ENCODE assay signal across 25 mouse cellular contexts in the genomic region with DNA sequence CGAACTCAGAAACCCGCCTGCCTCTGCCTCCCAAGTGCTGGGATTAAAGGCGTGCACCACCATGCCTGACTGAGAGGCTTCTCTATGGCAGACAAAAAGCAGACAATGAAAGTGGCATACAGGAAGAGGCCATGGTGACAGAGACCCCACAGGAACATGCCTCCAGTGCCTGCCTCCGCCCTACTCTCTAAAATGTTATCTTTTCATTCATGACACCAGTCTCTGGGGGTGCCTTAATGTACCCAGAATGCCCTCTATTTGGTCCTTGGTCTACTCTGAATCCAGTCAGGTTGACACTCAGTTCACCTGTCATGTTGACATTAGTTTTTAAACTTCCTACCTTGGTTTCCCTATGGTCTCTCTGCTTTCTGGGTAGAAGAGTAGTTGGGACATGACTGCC. TPM values are rescaled to one million over a fixed set of nuclear protein-coding genes. Genes with fewer than 3 reads are reported as not detected.
A peak's percentile ranks its signal among the peaks of the same experiment; 100 is the strongest.
DNase-seq lines count a peak whose midpoint lies in the region; ATAC-seq lines count a peak whose summit lies in the region.
"Had no signal": no experiment of that assay in that cellular context is flagged by ENCODE, and none has a peak within 500 bp of the region (broad histone marks: within the 10 kb centered on the region; RNA-seq: fewer than 3 reads in every experiment).

No protein-coding gene starts in this region.

- no peak overlapping the region for H3K4me2 ChIP-seq in liver, embryonic 11.5 days
- H3K4me2 ChIP-seq in liver, embryonic 12.5 days = no peak overlapping the region
- H3K4me2 ChIP-seq in liver, embryonic 15.5 days = no peak overlapping the region
- no peak overlapping the region for H3K4me2 ChIP-seq in forebrain, embryonic 12.5 days
- H3K4me2 ChIP-seq in hindbrain, embryonic 16.5 days (ENCODE audit: low read length) = no peak overlapping the region
- H3K4me2 ChIP-seq: embryonic facial prominence, embryonic 13.5 days; forebrain, embryonic 13.5 days; heart, embryonic 12.5 days; heart, embryonic 15.5 days; hindbrain, embryonic 14.5 days had no signal

- peaks cover 39% of the 10 kb centered on the region for H3K4me1 ChIP-seq in liver, embryonic 11.5 days (replicated peaks; ENCODE audit: control insufficient read depth, insufficient read depth, low read length)
- peaks cover 99% of the 10 kb centered on the region for H3K4me1 ChIP-seq in liver, embryonic 12.5 days
- H3K4me1 ChIP-seq in liver, embryonic 15.5 days (replicated peaks) = peaks cover 91% of the 10 kb centered on the region
- H3K4me1 ChIP-seq in forebrain, embryonic 12.5 days = peaks cover 17% of the 10 kb centered on the region
- peaks cover 4% of the 10 kb centered on the region; the same call in 1 of the 2 replicates for H3K4me1 ChIP-seq in hindbrain, embryonic 16.5 days (ENCODE audit: control insufficient read depth, insufficient read depth, low read depth, low read length)

- 95% methylated on average over 4 of the region's 4 CpGs for WGBS in liver, embryonic 11.5 days
- 66% methylated on average over 4 of the region's 4 CpGs for WGBS in liver, embryonic 12.5 days (ENCODE audit: insufficient replicate concordance)
- WGBS in liver, embryonic 15.5 days (ENCODE audit: insufficient replicate concordance) = 75% methylated on average over 4 of the region's 4 CpGs
- 95% methylated on average over 4 of the region's 4 CpGs for WGBS in forebrain, embryonic 12.5 days
- WGBS in hindbrain, embryonic 16.5 days = 95% methylated on average over 4 of the region's 4 CpGs

- H3K36me3 ChIP-seq in liver, embryonic 11.5 days (ENCODE audit: control insufficient read depth, insufficient read depth, low read length) = peaks cover 19% of the 10 kb centered on the region
- peaks cover 89% of the 10 kb centered on the region for H3K36me3 ChIP-seq in liver, embryonic 12.5 days
- peaks cover 86% of the 10 kb centered on the region for H3K36me3 ChIP-seq in liver, embryonic 15.5 days (replicated peaks)
- H3K36me3 ChIP-seq in forebrain, embryonic 12.5 days (replicated peaks) = peaks cover 58% of the 10 kb centered on the region
- peaks cover 4% of the 10 kb centered on the region for H3K36me3 ChIP-seq in hindbrain, embryonic 16.5 days (ENCODE audit: control insufficient read depth, insufficient read depth, low read length)

- no peaks in the 10 kb centered on the region for H3K27me3 ChIP-seq in liver, embryonic 11.5 days (replicated peaks; ENCODE audit: control insufficient read depth, insufficient read depth, low read length)
- H3K27me3 ChIP-seq in liver, embryonic 12.5 days (replicated peaks) = no peaks in the 10 kb centered on the region
- no peaks in the 10 kb centered on the region for H3K27me3 ChIP-seq in liver, embryonic 15.5 days
- H3K27me3 ChIP-seq in forebrain, embryonic 12.5 days = no peaks in the 10 kb centered on the region
- no peaks in the 10 kb centered on the region for H3K27me3 ChIP-seq in hindbrain, embryonic 16.5 days (replicated peaks; ENCODE audit: control insufficient read depth, insufficient read depth, low read length)
- H3K27me3 ChIP-seq: embryonic facial prominence, embryonic 13.5 days; forebrain, embryonic 13.5 days; heart, embryonic 12.5 days; heart, embryonic 15.5 days had no signal

- H3K4me3 ChIP-seq in liver, embryonic 11.5 days (ENCODE audit: low read depth, low read length) = no peak overlapping the region
- no peak overlapping the region for H3K4me3 ChIP-seq in liver, embryonic 12.5 days
- no peak overlapping the region for H3K4me3 ChIP-seq in liver, embryonic 15.5 days (replicated peaks)
- H3K4me3 ChIP-seq in forebrain, embryonic 12.5 days (replicated peaks) = no peak overlapping the region
- H3K4me3 ChIP-seq in hindbrain, embryonic 16.5 days (ENCODE audit: low read length) = no peak overlapping the region
- H3K4me3 ChIP-seq: embryonic facial prominence, embryonic 10.5 days; embryonic facial prominence, embryonic 13.5 days; erythroblast, embryonic 14.5 days; forebrain, embryonic 13.5 days; heart, embryonic 12.5 days; heart, embryonic 15.5 days had no signal

- DNase-seq in liver, embryonic 11.5 days (ENCODE audit: low spot score) = no peak
- DNase-seq in embryo, embryonic 9.5 days (ENCODE audit: extremely low spot score) = no peak
- DNase-seq: adrenal gland, adult 2 months; adrenal gland, postnatal 14 days; cerebellum, adult 11 months; cerebellum, adult 2 months; cerebellum, adult 9-11 months; cerebellum, postnatal 25 days; gastrocnemius, postnatal 10 days; heart, adult 18-20 months; heart, postnatal 14 days; heart, postnatal 4 days had no signal

- H3K9me3 ChIP-seq in liver, embryonic 11.5 days (ENCODE audit: control insufficient read depth, low read length) = no peaks in the 10 kb centered on the region
- no peaks in the 10 kb centered on the region for H3K9me3 ChIP-seq in liver, embryonic 12.5 days (replicated peaks)
- no peaks in the 10 kb centered on the region for H3K9me3 ChIP-seq in liver, embryonic 15.5 days (replicated peaks)
- no peaks in the 10 kb centered on the region for H3K9me3 ChIP-seq in forebrain, embryonic 12.5 days
- H3K9me3 ChIP-seq in hindbrain, embryonic 16.5 days (ENCODE audit: control insufficient read depth, low read length) = no peaks in the 10 kb centered on the region
- H3K9me3 ChIP-seq: embryonic facial prominence, embryonic 10.5 days; embryonic facial prominence, embryonic 13.5 days; forebrain, embryonic 13.5 days; heart, embryonic 12.5 days; heart, embryonic 15.5 days had no signal

- H3K27ac ChIP-seq in liver, embryonic 11.5 days (ENCODE audit: low read depth, low read length) = no peak overlapping the region
- peak overlapping the region; percentile 12 for H3K27ac ChIP-seq in liver, embryonic 12.5 days
- H3K27ac ChIP-seq in liver, embryonic 15.5 days (replicated peaks) = peak overlapping the region; percentile 63
- no peak overlapping the region for H3K27ac ChIP-seq in forebrain, embryonic 12.5 days
- H3K27ac ChIP-seq in hindbrain, embryonic 16.5 days (ENCODE audit: low read depth, low read length) = no peak overlapping the region
- H3K27ac ChIP-seq: embryonic facial prominence, embryonic 10.5 days; embryonic facial prominence, embryonic 13.5 days; forebrain, embryonic 13.5 days; heart, embryonic 15.5 days; hindbrain, embryonic 14.5 days had no signal

- H3K9ac ChIP-seq in liver, embryonic 11.5 days (ENCODE audit: low read depth, low read length) = no peak overlapping the region
- no peak overlapping the region for H3K9ac ChIP-seq in liver, embryonic 12.5 days
- peak overlapping the region; percentile 3; the same call in 1 of the 2 replicates for H3K9ac ChIP-seq in liver, embryonic 15.5 days
- H3K9ac ChIP-seq in forebrain, embryonic 12.5 days = no peak overlapping the region
- H3K9ac ChIP-seq in hindbrain, embryonic 16.5 days (ENCODE audit: low read depth, low read length) = no peak overlapping the region
- H3K9ac ChIP-seq: embryonic facial prominence, embryonic 13.5 days; forebrain, embryonic 13.5 days; heart, embryonic 12.5 days; heart, embryonic 15.5 days; hindbrain, embryonic 14.5 days had no signal

- ATAC-seq in liver, embryonic 11.5 days (replicated peaks; ENCODE audit: low FRiP score) = peak; percentile 62; the same call in 1 of the 2 replicates
- ATAC-seq in liver, embryonic 12.5 days = peak; percentile 62; the same call in 1 of the 2 replicates
- ATAC-seq in liver, embryonic 15.5 days (ENCODE audit: insufficient read depth) = no peak
- no peak for ATAC-seq in forebrain, embryonic 12.5 days (ENCODE audit: low FRiP score)
- ATAC-seq in hindbrain, embryonic 16.5 days = no peak
- ATAC-seq: CD4-positive, CD25-positive, alpha-beta regulatory T cell, adult 4 months; forebrain, embryonic 13.5 days; forebrain, embryonic 16.5 days had no signal

RNA-seq across cellular contexts. Expression of a gene that starts 41.5 kb away (rescaled TPM):
- polyA plus RNA-seq in liver, embryonic 11.5 days (2014; fragmentation: Nextera tagmentation; extraction: Ambion mirVana) = 61.4 and 65.0 TPM in 2 replicates
- polyA plus RNA-seq in liver, embryonic 12.5 days (2016; fragmentation: Nextera tagmentation; extraction: Ambion mirVana) = 43.2 and 43.7 TPM in 2 replicates
- polyA plus RNA-seq in liver, embryonic 15.5 days (2015; fragmentation: Nextera tagmentation; extraction: Ambion mirVana) = 31.7 and 35.7 TPM in 2 replicates
- polyA plus RNA-seq in forebrain, embryonic 12.5 days (2016; fragmentation: Nextera tagmentation; extraction: Ambion mirVana) = 134 and 141 TPM in 2 replicates
- 79.1 and 94.1 TPM in 2 replicates for polyA plus RNA-seq in hindbrain, embryonic 16.5 days (2015; fragmentation: Nextera tagmentation; extraction: Ambion mirVana)

Comparison
In these comparisons a context has a peak if more than half of its experiments do, and no peak if none do; other contexts are left out.
1. ATAC-seq: peak in liver, embryonic 11.5 days (single experiment) and liver, embryonic 12.5 days (single experiment); none in liver, embryonic 15.5 days (single experiment), forebrain, embryonic 12.5 days (single experiment) and hindbrain, embryonic 16.5 days (single experiment).
2. H3K27ac ChIP-seq: peak in liver, embryonic 12.5 days (single experiment) and liver, embryonic 15.5 days (single experiment); none in liver, embryonic 11.5 days (single experiment), forebrain, embryonic 12.5 days (single experiment) and hindbrain, embryonic 16.5 days (single experiment).